ENCODE assay signal across 8 mouse cellular contexts in the genomic region with DNA sequence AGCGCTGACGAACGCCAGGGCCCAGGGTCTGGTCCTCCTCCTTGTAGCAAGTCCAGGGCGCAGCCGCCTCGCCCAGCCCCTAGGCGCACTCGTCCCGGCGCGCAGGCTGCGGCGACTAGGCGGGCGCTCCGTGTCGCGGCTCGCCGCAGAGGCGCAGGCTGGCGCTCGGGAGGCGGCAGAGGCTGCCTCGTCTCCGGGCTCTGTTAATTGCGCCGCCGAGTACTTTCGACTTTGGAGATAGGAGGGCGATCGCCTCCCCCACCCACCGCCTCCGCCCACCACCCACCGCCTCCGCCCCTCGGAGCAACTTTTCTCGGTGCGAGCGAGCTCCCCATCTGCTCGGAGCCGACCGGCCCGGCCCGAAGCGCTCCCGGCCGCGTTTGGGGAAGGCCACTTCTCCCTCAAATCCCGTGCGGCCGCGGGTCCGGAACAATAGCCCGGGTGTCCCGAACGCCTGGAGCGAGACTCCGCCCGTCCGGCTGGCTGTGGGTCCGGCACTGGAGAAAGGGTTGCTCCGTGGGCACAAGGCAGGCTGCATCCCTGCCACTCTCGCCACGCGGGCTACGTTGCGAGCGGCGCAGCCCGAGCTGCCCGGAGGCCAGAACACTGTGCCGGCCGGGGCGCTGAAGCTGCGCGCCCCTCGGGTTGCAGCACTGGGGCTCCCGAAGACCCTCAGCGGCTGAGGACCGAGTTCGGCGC. TPM values are rescaled to one million over a fixed set of nuclear protein-coding genes. Genes with fewer than 3 reads are reported as not detected.
DNase-seq lines count a peak whose midpoint lies in the region; ATAC-seq and TF ChIP-seq lines count a peak whose summit lies in the region.

No protein-coding gene starts in this region.

- peaks cover 56% of the 10 kb centered on the region for H3K27me3 ChIP-seq in embryonic facial prominence, embryonic 15.5 days
- H3K27me3 ChIP-seq in heart, postnatal 0 days (ENCODE audit: control insufficient read depth, insufficient read depth, low read length): peaks cover 81% of the 10 kb centered on the region
- peaks cover 21% of the 10 kb centered on the region for H3K27me3 ChIP-seq in stomach, embryonic 14.5 days (ENCODE audit: control insufficient read depth, insufficient read depth, low read length)

- no peaks in the 10 kb centered on the region for H3K9me3 ChIP-seq in embryonic facial prominence, embryonic 15.5 days (replicated peaks)
- H3K9me3 ChIP-seq in heart, postnatal 0 days (replicated peaks; ENCODE audit: control insufficient read depth, low read length): no peaks in the 10 kb centered on the region
- H3K9me3 ChIP-seq in stomach, embryonic 14.5 days (ENCODE audit: control insufficient read depth, low read depth, low read length): no peaks in the 10 kb centered on the region

- no peak for DNase-seq in cerebellum, adult 8-10 months
- DNase-seq in adrenal gland, adult 8-10 months: peak; percentile 41
- DNase-seq in heart, postnatal 0 days (ENCODE audit: low spot score): no peak
- DNase-seq in kidney, postnatal 4 days: peak; percentile 67 to 80

- no peak for TF ChIP-seq EP300 in heart, postnatal 0 days (IDR thresholded peaks at IDR 0.05; ENCODE audit: low read depth)

- peaks cover 36% of the 10 kb centered on the region for H3K4me1 ChIP-seq in embryonic facial prominence, embryonic 15.5 days
- no peaks in the 10 kb centered on the region; the same call in 1 of the 2 replicates for H3K4me1 ChIP-seq in heart, postnatal 0 days (ENCODE audit: control insufficient read depth, insufficient read depth)
- H3K4me1 ChIP-seq in stomach, embryonic 14.5 days (ENCODE audit: control insufficient read depth, insufficient read depth, low read length): peaks cover 13% of the 10 kb centered on the region; the same call in 1 of the 2 replicates

- peak; percentile 50 for ATAC-seq in cerebellum, adult (ENCODE audit: insufficient number of reproducible peaks, low FRiP score, low TSS enrichment)
- ATAC-seq in embryonic facial prominence, embryonic 15.5 days (ENCODE audit: insufficient number of reproducible peaks, low FRiP score, low TSS enrichment, low read depth): peak; percentile 74
- peak; percentile 50 for ATAC-seq in heart, postnatal 0 days (ENCODE audit: insufficient read depth, low read depth)
- ATAC-seq in stomach, embryonic 14.5 days (ENCODE audit: insufficient number of reproducible peaks, insufficient read depth, low FRiP score, low read depth): peak; percentile 70

- peak overlapping the region; percentile 93 for H3K27ac ChIP-seq in embryonic facial prominence, embryonic 15.5 days (replicated peaks)
- H3K27ac ChIP-seq in heart, postnatal 0 days (ENCODE audit: low read depth): peak overlapping the region; percentile 47; the same call in 1 of the 2 replicates
- no peak overlapping the region for H3K27ac ChIP-seq in macrophage
- peak overlapping the region; percentile 64; the same call in 1 of the 2 replicates for H3K27ac ChIP-seq in stomach, embryonic 14.5 days (ENCODE audit: low read length)

- no peaks in the 10 kb centered on the region for H3K79me2 ChIP-seq in macrophage (ENCODE audit: inconsistent target)

- no peaks in the 10 kb centered on the region for H3K36me3 ChIP-seq in embryonic facial prominence, embryonic 15.5 days
- no peaks in the 10 kb centered on the region for H3K36me3 ChIP-seq in heart, postnatal 0 days (replicated peaks; ENCODE audit: control insufficient read depth, insufficient read depth, low read length)
- H3K36me3 ChIP-seq in macrophage (ENCODE audit: inconsistent target): no peaks in the 10 kb centered on the region
- H3K36me3 ChIP-seq in stomach, embryonic 14.5 days (ENCODE audit: control insufficient read depth, insufficient read depth, low read length): no peaks in the 10 kb centered on the region

- peak overlapping the region; percentile 70 for H3K4me3 ChIP-seq in embryonic facial prominence, embryonic 15.5 days (replicated peaks)
- peak overlapping the region; percentile 64 for H3K4me3 ChIP-seq in heart, postnatal 0 days (ENCODE audit: low read depth, low read length)
- H3K4me3 ChIP-seq in macrophage (ENCODE audit: inconsistent target): peak overlapping the region; percentile 52; the same call in 1 of the 2 replicates
- peak overlapping the region; percentile 70 for H3K4me3 ChIP-seq in stomach, embryonic 14.5 days (ENCODE audit: low read depth, low read length)

- TF ChIP-seq CTCF in heart, postnatal 0 days (IDR thresholded peaks at IDR 0.05; ENCODE audit: low read depth): no peak

- peak overlapping the region; percentile 87 for H3K9ac ChIP-seq in embryonic facial prominence, embryonic 15.5 days
- peak overlapping the region; percentile 46 for H3K9ac ChIP-seq in heart, postnatal 0 days (replicated peaks; ENCODE audit: low read depth, low read length)
- H3K9ac ChIP-seq in stomach, embryonic 14.5 days (replicated peaks; ENCODE audit: low read depth, low read length): peak overlapping the region; percentile 71

- H3K4me2 ChIP-seq in embryonic facial prominence, embryonic 15.5 days (replicated peaks): peak overlapping the region; percentile 94
- H3K4me2 ChIP-seq in heart, postnatal 0 days (ENCODE audit: low read depth, low read length): peak overlapping the region; percentile 100
- H3K4me2 ChIP-seq in stomach, embryonic 14.5 days (replicated peaks; ENCODE audit: low read depth, low read length): peak overlapping the region; percentile 94

- under 1% methylated on average over 81 of the region's 83 CpGs for WGBS in embryonic facial prominence, embryonic 15.5 days
- under 1% methylated on average over 68 of the region's 83 CpGs for WGBS in heart, postnatal 0 days
- WGBS in macrophage (ENCODE audit: missing documents): under 1% methylated on average over 70 of the region's 83 CpGs
- WGBS in stomach, embryonic 14.5 days: under 1% methylated on average over 82 of the region's 83 CpGs

RNA-seq across cellular contexts. Expression of a gene that starts 6.0 kb away (rescaled TPM):
- 1 to 10 TPM; 1.9 to 3.2 (median 2.4) TPM for total RNA-seq in adrenal gland, adult 8-10 months (2022)
- 12.0 and 14.4 TPM in 2 replicates for polyA plus RNA-seq in embryonic facial prominence, embryonic 15.5 days (2015; fragmentation: Nextera tagmentation; extraction: Ambion mirVana)
- total RNA-seq in heart, postnatal 0 days (2014; rRNA removed; ENCODE audit: low replicate concordance): not detected in 2 replicates
- polyA plus RNA-seq in heart, postnatal 0 days (2015; fragmentation: Nextera tagmentation; extraction: Ambion mirVana): 0.05 and 0.12 TPM in 2 replicates
- 1 to 10 TPM in 22 of 26 experiments, under 1 TPM in 4; 0.55 to 7.8 (median 1.9) TPM for total RNA-seq in macrophage (2018; cell fraction: chromatin; rRNA removed)
- 1 to 10 TPM in 3 of 26 experiments, under 1 TPM in 23; 0.24 to 1.3 (median 0.59) TPM for total RNA-seq in macrophage (2018; cell fraction: cytosol; rRNA removed)
- 1 to 10 TPM in 15 of 26 experiments, under 1 TPM in 11; 0.29 to 4.8 (median 1.2) TPM for total RNA-seq in macrophage (2018; cell fraction: nucleus; rRNA removed)
- polyA plus RNA-seq in macrophage (2018): 0.40 to 0.72 TPM (median 0.54 TPM) in 3 replicates
- polyA plus RNA-seq in stomach, embryonic 14.5 days (2014; fragmentation: Nextera tagmentation; extraction: Ambion mirVana): 0.46 and 1.1 TPM in 2 replicates

Comparison
In these comparisons a context has a peak if more than half of its experiments do, and no peak if none do; other contexts are left out.
1. DNase-seq: peak in adrenal gland, adult 8-10 months (single experiment) and kidney, postnatal 4 days (2 of 2); none in cerebellum, adult 8-10 months (single experiment) and heart, postnatal 0 days (single experiment).
2. Peak in every context shown above with its lines, with median percentiles within 50 percentile points of each other: ATAC-seq, H3K4me2 ChIP-seq, H3K4me3 ChIP-seq and H3K9ac ChIP-seq.